Mouse (Mus musculus) olfactory bulb, adult 2 months (tissue): ENCODE measurements around the gene Slc2a4. TPM values are rescaled to one million over a fixed set of nuclear protein-coding genes. Genes with fewer than 3 reads are reported as not detected.

Experiments
- H3K27ac ChIP-seq: fragments of 200-500 bp; 2 replicates; pipeline ENCODE4 v1.5.1; 2012; ENCODE audit warnings: low read depth, low read length; ENCODE audit not compliant: insufficient read depth
- H3K4me1 ChIP-seq: fragments of 200-500 bp; 2 replicates; pipeline ENCODE4 v1.6.1; 2012; ENCODE audit warnings: low read length; ENCODE audit not compliant: control insufficient read depth, insufficient read depth
- H3K4me3 ChIP-seq: fragments of 200-500 bp; 2 replicates; pipeline ENCODE4 v1.5.1; 2012; ENCODE audit warnings: mild to moderate bottlenecking, low read depth, low read length, moderate library complexity; ENCODE audit not compliant: insufficient read depth
- CTCF ChIP-seq: fragments of 200-500 bp; IDR thresholded peaks from 2 replicates; pipeline ENCODE4 v1.5.1; 2012; ENCODE audit warnings: low read depth, mild to moderate bottlenecking, low read length, moderate library complexity; ENCODE audit not compliant: insufficient read depth
- POLR2A ChIP-seq: fragments of 200-500 bp; IDR thresholded peaks from 2 replicates; pipeline ENCODE4 v1.6.1; 2012; ENCODE audit warnings: mild to moderate bottlenecking, low read depth, low read length, moderate library complexity; ENCODE audit not compliant: insufficient read depth
- WGBS: fragments of 180-500 bp; shearing (Covaris S2); methylation state at CpG from one replicate; pipeline ENCODE4 v1.1.7; 2018; 5-methylcytosine and 5-hydroxymethylcytosine counted together
- polyA plus RNA-seq: library from polyadenylated mRNA; stranded (reverse); fragments of >200 nt; gene quantifications from 2 replicates; pipeline ENCODE4 v1.2.4, GENCODE M21; 2012; ENCODE audit warnings: low replicate concordance; ENCODE audit not compliant: missing spikeins, insufficient read depth, insufficient read length

Slc2a4 gene
- polyA plus RNA-seq, 1 experiment = not detected

- peak within 1 kb of the TSS; percentile 69 for H3K4me3 ChIP-seq
- peak within 1 kb of the TSS; percentile 97 for H3K27ac ChIP-seq
- TF ChIP-seq POLR2A (no peak), CTCF (no peak)
- under 1% methylated on average over 40 of the region's 40 CpGs for WGBS
- peaks cover 4% of the 10 kb centered on the region; the same call in 1 of the 2 replicates for H3K4me1 ChIP-seq
Observed at GRCm38 (mm10) chr11:69990850-69991691, 43.1 kb upstream of the Slc2a4 start, which contains the start of gene Gabarap. TSS of gene Gabarap (plus strand) at chr11:69991143.

GRCm38 (mm10) chr11:69989949-69990348 lies 42.0 kb upstream of the Slc2a4 start:
- Histone ChIP-seq H3K27ac (no peak overlapping the region), H3K4me1 (peaks cover 4% of the 10 kb centered on the region; the same call in 1 of the 2 replicates), H3K4me3 (no peak overlapping the region)
- TF ChIP-seq POLR2A (no peak), CTCF (no peak)
- WGBS = 88% methylated on average over 8 of the region's 8 CpGs

GRCm38 (mm10) chr11:69984431-69984830 lies 36.4 kb upstream of the Slc2a4 start:
- Histone ChIP-seq H3K4me3 (no peak overlapping the region), H3K4me1 (peaks cover 9% of the 10 kb centered on the region), H3K27ac (no peak overlapping the region)
- TF ChIP-seq POLR2A (no peak), CTCF (no peak)
- 88% methylated on average over 8 of the region's 8 CpGs for WGBS

- Histone ChIP-seq H3K4me3 (no peak overlapping the region), H3K27ac (no peak overlapping the region), H3K4me1 (peaks cover 9% of the 10 kb centered on the region)
- 73% methylated on average over 4 of the region's 4 CpGs for WGBS
- TF ChIP-seq CTCF (no peak), POLR2A (no peak)
Observed at GRCm38 (mm10) chr11:69983377-69983776, 35.4 kb upstream of the Slc2a4 start.

GRCm38 (mm10) chr11:69982877-69983276 lies 34.9 kb upstream of the Slc2a4 start:
- H3K27ac ChIP-seq = no peak overlapping the region
- no peak for TF ChIP-seq POLR2A
- TF ChIP-seq CTCF = no peak
- no peak overlapping the region for H3K4me3 ChIP-seq
- H3K4me1 ChIP-seq = peaks cover 9% of the 10 kb centered on the region
- 5% methylated on average over 5 of the region's 5 CpGs for WGBS

GRCm38 (mm10) chr11:69982225-69982624 lies 34.2 kb upstream of the Slc2a4 start, which contains the start of gene Elp5:
TSS of gene Elp5 (minus strand) at chr11:69982517.
- peak within 1 kb of the TSS; percentile 64 for H3K27ac ChIP-seq
- 46% methylated on average over 8 of the region's 8 CpGs for WGBS
- H3K4me3 ChIP-seq = peak within 1 kb of the TSS; percentile 89
- peaks cover 9% of the 10 kb centered on the region for H3K4me1 ChIP-seq
- TF ChIP-seq CTCF (no peak), POLR2A (no peak)

GRCm38 (mm10) chr11:69981141-69981762 lies 33.3 kb upstream of the Slc2a4 start, which contains the start of gene Ctdnep1:
TSS of gene Ctdnep1 (plus strand) at chr11:69981156.
- WGBS = under 1% methylated on average over 43 of the region's 43 CpGs

GRCm38 (mm10) chr11:69980196-69981140 lies 32.5 kb upstream of the Slc2a4 start:
- Histone ChIP-seq H3K27ac (peak overlapping the region; percentile 98), H3K4me3 (peak overlapping the region; percentile 89), H3K4me1 (peaks cover 9% of the 10 kb centered on the region)
- WGBS = 1% methylated on average over 56 of the region's 60 CpGs
- TF ChIP-seq CTCF (no peak), POLR2A (peak; percentile 47; the same call in 1 of the 2 replicates)

More at GRCm38 (mm10) chr11:69981141-69981762, 33.3 kb upstream of the Slc2a4 start, which contains the start of gene Ctdnep1:
- Histone ChIP-seq H3K27ac (peak within 1 kb of the TSS; percentile 98), H3K4me1 (peaks cover 9% of the 10 kb centered on the region), H3K4me3 (peak within 1 kb of the TSS; percentile 89)
- no peak for TF ChIP-seq CTCF
- no peak for TF ChIP-seq POLR2A
